Mouse (Mus musculus): ENCODE data around the gene Acvr1b.

Acvr1b gene

DNA sequence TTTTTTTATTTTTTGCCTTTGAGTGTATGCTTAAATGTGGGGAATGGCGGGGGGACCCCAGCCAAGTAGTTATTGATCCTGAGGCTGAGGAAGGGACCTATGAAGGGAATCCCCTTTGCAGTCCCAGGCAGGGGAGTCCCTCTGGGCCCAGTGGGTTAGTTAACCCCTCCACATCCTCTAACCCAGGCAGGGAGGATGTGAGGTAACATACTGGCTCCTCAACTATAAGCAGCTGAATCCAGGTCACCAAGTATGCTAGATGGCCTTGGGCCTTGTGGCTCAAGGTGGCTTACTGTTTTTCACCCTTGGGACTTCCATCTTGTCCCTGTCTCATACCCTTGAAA is 73.3 kb downstream of the Acvr1b start:
- no peak for DNase-seq (ENCODE audit: extremely low spot score, low spot score)

DNA sequence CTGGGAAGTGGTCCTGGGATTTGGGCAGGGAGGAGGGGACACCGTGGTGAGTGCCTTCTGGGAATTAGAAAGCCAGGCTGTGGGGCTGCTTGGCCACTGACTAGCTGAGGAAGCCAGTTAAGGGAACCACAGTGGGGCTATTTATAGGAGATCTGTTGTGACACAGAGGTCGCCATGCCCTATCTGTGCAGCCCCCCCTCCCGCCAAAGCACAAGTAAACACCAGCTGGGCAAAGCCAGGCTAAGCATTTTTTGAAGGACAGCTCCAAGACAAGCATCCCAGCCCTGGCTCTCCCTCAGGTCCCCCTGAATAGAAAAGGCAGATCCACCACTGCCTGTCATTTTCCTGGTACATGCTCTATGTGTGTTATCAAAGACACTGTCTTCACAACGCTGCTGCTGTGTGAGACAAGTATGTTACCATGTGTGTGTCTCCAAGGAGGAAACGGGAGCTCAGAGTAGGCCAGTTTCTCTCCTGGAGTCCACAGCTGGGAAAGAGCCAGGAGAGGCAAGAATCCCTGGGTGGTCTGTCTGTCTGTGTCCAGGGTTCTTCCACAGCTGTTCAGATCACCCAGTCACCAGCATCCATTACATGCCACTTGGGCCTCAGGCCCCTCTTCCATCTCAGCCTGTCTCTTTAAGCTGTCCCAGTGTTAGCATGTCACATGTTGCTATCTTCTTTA is 74.3 kb downstream of the Acvr1b start:
- no peak for DNase-seq (ENCODE audit: extremely low spot score, low spot score)

GRCm38 (mm10) chr15:101250220-101250800 is 76.4 kb downstream of the Acvr1b start:
- no peak for DNase-seq (ENCODE audit: extremely low spot score, low spot score)

GRCm38 (mm10) chr15:101251930-101252329 is 78.1 kb downstream of the Acvr1b start:
- no peak for DNase-seq (ENCODE audit: extremely low spot score, low spot score)

- DNase-seq (ENCODE audit: extremely low spot score, low spot score): no peak
Measured at GRCm38 (mm10) chr15:101252614-101253013, 78.7 kb downstream of the Acvr1b start.

- no peak for DNase-seq (ENCODE audit: extremely low spot score, low spot score)
Measured at GRCm38 (mm10) chr15:101253563-101253885, 79.7 kb downstream of the Acvr1b start.

DNA sequence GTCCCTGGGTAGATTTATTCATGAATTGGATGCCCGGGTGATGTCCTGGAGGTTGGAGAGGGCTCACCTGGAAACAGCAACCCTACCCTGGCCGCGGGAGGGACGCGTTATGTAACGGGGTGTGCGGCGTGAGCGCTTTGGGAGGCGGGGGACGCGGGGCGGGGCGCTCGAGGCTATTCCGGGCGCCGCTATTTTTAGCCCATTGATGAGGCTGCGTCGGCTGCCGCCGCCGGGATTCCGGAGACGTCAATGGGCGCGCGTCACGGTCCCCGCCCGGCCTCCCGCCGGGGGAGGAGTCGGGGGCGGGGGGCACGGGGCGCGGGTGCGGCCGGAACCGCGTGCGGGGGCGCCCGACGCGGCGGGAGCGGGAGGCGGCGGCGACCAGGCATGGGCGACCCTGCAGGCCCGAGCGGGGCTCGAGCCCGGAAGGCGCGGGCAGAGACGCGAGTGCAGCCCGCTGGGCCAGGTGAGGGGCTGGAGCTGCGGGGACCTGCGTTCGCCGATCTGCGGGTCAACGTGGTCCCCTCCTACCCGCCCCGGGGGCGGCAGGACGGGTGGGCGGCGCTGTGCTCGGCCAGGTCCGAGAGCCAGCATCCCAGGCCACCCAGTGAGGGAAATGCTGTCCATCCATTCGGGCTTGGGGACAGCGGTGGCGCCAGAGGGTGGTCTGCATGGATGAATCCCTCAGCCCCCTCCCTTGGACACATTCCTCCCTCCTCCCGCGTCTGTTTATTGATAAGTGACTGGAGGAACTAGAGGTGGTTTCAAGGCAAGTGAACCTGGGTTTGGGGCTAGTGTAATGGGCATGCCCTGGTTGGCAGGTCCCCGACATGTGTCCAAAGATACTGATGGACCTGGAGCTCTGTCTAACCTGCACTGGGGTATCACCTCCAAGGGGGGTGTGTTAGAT is 80.3 kb downstream of the Acvr1b start, which contains the start of gene Nr4a1:
Gene Nr4a1 (plus strand): TSS at position 384 of the 910 bp plus-strand sequence.
- peak; percentile 72 for DNase-seq (ENCODE audit: extremely low spot score, low spot score)

DNA sequence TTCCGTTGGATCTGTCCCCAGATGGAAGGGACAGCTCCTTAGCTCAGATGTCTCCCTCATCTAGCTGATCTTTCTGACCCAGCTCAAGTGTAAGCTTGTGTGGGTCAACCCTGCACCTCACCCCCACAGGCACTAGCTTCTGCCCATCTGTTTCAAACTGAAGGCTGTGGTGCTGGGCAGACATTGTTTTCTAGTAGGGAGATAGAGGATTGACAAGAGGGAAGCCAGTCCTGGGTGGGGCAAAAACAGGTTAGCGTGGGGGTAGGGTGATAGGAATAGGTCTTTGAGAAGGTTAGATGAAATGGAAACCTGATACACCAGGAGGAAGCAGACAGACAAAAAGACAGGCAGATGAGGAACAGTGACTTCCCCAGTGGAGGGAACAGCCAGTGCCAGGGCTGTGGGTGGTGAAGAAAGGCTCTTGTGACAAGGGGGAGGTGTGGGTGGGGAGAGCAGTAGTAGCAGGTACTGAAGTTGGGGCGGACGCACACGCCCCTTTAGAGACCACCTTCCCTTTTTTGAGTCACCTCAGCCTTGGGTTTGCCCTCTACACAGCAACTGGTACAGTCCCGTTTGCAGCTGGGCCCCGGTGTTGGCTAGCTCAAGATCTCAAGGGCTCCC is 82.1 kb downstream of the Acvr1b start:
- no peak for DNase-seq (ENCODE audit: extremely low spot score, low spot score)

DNA sequence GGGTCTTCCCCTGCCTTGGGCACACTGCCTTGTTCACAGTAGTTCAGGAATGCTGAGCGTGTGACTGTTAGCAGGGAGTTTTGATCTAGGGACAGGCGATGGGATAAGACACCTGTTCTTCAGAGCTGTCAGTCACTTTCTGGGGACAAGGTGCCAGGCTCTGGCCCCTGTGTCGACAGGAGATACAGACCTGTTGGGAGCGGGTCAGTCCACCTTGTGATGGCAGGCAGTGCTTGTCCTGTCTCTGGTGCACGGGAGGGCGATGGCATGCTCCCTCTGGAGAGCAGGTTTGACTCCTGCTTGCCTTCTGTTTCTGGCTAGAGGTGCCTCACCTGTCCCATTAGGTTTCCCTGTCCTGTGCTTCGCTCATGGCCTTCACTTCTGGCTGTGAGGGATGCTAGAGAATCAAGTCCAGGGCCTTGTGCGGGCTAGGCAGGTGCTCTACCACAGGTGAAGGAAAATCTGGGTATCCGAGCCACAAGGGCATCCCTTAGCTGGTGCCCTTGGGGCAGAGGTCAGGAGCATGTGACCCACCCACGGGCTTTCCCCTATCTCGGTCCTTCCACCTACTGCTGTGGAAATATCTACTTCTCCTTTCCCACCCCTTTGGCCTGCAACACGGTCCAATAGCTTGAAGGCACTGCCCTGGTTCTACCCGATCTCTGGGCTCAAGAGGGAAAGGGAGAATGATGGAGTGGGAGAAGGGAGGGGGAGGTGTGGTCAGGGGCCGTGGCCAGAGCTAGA is 82.8 kb downstream of the Acvr1b start:
- no peak for DNase-seq (ENCODE audit: extremely low spot score, low spot score)

- DNase-seq (ENCODE audit: extremely low spot score, low spot score): no peak
Measured at GRCm38 (mm10) chr15:101258420-101258819, 84.6 kb downstream of the Acvr1b start.

GRCm38 (mm10) chr15:101259922-101260321 is 86.1 kb downstream of the Acvr1b start:
- no peak for DNase-seq (ENCODE audit: extremely low spot score, low spot score)

- DNase-seq (ENCODE audit: extremely low spot score, low spot score): no peak
Measured at GRCm38 (mm10) chr15:101260387-101260786, 86.5 kb downstream of the Acvr1b start.

DNA sequence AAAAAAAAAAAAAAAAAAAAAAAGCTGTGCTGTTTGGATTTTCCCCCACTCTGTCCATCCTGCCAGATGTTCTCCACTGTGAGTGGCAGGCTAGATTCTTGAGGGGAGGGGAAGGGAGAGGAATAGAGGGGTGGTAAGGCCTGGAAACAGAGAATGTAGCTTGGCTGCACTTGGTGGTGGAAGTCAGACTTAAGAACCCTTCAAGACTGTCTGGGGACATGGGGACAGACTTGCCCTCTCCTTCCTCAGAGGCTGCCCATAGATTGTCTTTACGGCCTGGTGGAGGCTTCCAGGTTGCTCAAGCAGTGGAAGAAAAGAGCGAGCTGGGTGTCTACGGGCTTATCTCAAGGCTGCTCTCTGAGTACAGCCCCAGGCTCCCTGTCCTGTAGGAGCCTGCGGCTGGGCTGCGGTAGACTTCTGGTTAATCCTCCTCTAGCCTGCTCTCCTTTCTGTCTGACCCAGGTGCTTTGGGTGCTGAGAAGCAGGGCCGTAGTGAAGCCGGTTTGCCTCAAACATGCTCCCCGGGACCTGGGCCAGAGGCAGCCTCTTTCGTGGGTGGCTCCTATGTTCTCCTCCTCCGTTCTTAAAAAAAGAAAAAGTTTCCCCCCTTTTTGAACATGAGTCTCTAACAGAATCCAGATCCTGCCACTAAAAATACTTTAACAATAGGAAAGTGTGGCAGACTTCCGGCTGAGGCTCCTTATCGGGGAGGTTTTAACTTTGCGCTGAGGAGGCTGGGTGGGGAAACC is 87.2 kb downstream of the Acvr1b start:
- DNase-seq (ENCODE audit: extremely low spot score, low spot score): no peak

DNA sequence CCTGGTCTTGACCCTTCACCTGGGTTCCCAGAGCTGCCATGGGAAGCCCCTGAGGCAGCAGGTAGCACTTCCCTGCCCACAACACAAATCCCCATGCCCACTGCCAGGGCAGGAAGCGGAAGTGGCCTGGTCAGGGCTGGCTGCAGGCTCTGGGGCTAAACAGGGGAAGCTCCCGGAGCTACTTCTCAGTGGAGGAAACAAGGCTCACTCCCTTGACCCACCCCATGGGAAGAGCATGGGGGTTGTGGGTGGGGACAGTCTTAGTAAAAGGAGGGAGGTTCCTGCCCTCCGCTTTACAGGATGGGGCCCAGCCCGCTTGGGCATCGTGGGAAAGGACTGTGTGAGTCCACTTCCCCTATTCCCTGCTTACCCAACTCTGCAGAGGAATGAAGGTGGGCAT is 88.6 kb downstream of the Acvr1b start:
- no peak for DNase-seq (ENCODE audit: extremely low spot score, low spot score)
